Mouse (Mus musculus): ENCODE measurements at regions not wholly inside any gene's neighbourhood (a gene's known extent, or its start where the extent isn't known, plus 50 kb on each side); places are given as distances from the start of the nearest gene placed in this dataset.

GRCm38 (mm10) chr16:9452058-9452457, 543.3 kb downstream of the Grin2a start:
- ATAC-seq (ENCODE audit: insufficient number of reproducible peaks, low FRiP score, low TSS enrichment) = no peak

GRCm38 (mm10) chr16:9457574-9457973, 537.8 kb downstream of the Grin2a start:
- no peak for ATAC-seq (ENCODE audit: insufficient number of reproducible peaks, low FRiP score, low TSS enrichment)

GRCm38 (mm10) chr16:9462497-9462896, 532.9 kb downstream of the Grin2a start:
- ATAC-seq (ENCODE audit: insufficient number of reproducible peaks, low FRiP score, low TSS enrichment) = no peak

GRCm38 (mm10) chr16:9469394-9469793, 526.0 kb downstream of the Grin2a start:
- 0 out of 2 replicates have a peak, but pooled peaks have one; percentile 49 for ATAC-seq (ENCODE audit: insufficient number of reproducible peaks, low FRiP score, low TSS enrichment)

GRCm38 (mm10) chr16:9485291-9485690, 510.1 kb downstream of the Grin2a start:
- no peak for ATAC-seq (ENCODE audit: insufficient number of reproducible peaks, low FRiP score, low TSS enrichment)

- no peak for ATAC-seq (ENCODE audit: insufficient number of reproducible peaks, low FRiP score, low TSS enrichment)
Measured at GRCm38 (mm10) chr16:9498301-9498700, 497.1 kb downstream of the Grin2a start.

GRCm38 (mm10) chr16:9501713-9502112, 493.6 kb downstream of the Grin2a start:
- no peak for ATAC-seq (ENCODE audit: insufficient number of reproducible peaks, low FRiP score, low TSS enrichment)

- no peak for ATAC-seq (ENCODE audit: insufficient number of reproducible peaks, low FRiP score, low TSS enrichment)
Measured at GRCm38 (mm10) chr16:9509666-9510065, 485.7 kb downstream of the Grin2a start.

GRCm38 (mm10) chr16:9514538-9514937, 480.8 kb downstream of the Grin2a start:
- no peak for ATAC-seq (ENCODE audit: insufficient number of reproducible peaks, low FRiP score, low TSS enrichment)

Data from cerebellum, adult (tissue).